Mouse (Mus musculus) cerebellum, adult 8-10 months (tissue): Measurements from ENCODE around the gene Capzb.
A peak's percentile ranks its signal among the peaks of the same experiment; 100 is the strongest.

Experiments
- DNase-seq: peaks from one replicate; pipeline ENCODE4 v3.0.0; 2022

Gene Capzb

GRCm38 (mm10) chr4:139310899-139311701 lies 118.4 kb downstream of the Capzb start:
- peak; percentile 15 for DNase-seq

GRCm38 (mm10) chr4:139311707-139312106 lies 119.0 kb downstream of the Capzb start:
- DNase-seq: no peak

- DNase-seq: peak; percentile 30
These were observed 119.9 kb downstream of the Capzb start for GRCm38 (mm10) chr4:139312632-139313031.

GRCm38 (mm10) chr4:139318449-139318848 lies 125.8 kb downstream of the Capzb start:
- no peak for DNase-seq

- no peak for DNase-seq
These were observed 127.0 kb downstream of the Capzb start for GRCm38 (mm10) chr4:139319740-139320139.

- no peak for DNase-seq
These were observed 137.9 kb downstream of the Capzb start for GRCm38 (mm10) chr4:139330605-139331004.

GRCm38 (mm10) chr4:139334631-139335295 lies 142.1 kb downstream of the Capzb start:
- no peak for DNase-seq

- no peak for DNase-seq
These were observed 142.8 kb downstream of the Capzb start for GRCm38 (mm10) chr4:139335507-139335906.

GRCm38 (mm10) chr4:139336822-139337483 lies 144.3 kb downstream of the Capzb start:
- DNase-seq: peak; percentile 60

- no peak for DNase-seq
These were observed 145.4 kb downstream of the Capzb start for GRCm38 (mm10) chr4:139338145-139338544.

GRCm38 (mm10) chr4:139340835-139341234 lies 148.1 kb downstream of the Capzb start:
- no peak for DNase-seq
